Mouse (Mus musculus): ENCODE results near the gene Foxk1.

The Foxk1 gene

GRCm38 (mm10) chr5:142448076-142448475 is 46.8 kb downstream of the Foxk1 start:
- peak; percentile 89 to 93 for DNase-seq

- DNase-seq, result no peak
These were observed 47.3 kb downstream of the Foxk1 start for GRCm38 (mm10) chr5:142448623-142449022.

- no peak for DNase-seq
These were observed 49.5 kb downstream of the Foxk1 start for GRCm38 (mm10) chr5:142450846-142451245.

GRCm38 (mm10) chr5:142451759-142452158 is 50.5 kb downstream of the Foxk1 start:
- no peak for DNase-seq

- DNase-seq, result no peak
These were observed 52.4 kb downstream of the Foxk1 start for GRCm38 (mm10) chr5:142453742-142454141.

GRCm38 (mm10) chr5:142456318-142456717 is 55.0 kb downstream of the Foxk1 start:
- DNase-seq, result no peak

- DNase-seq, result peak; percentile 42 to 47
These were observed 56.0 kb downstream of the Foxk1 start for GRCm38 (mm10) chr5:142457345-142457744.

- no peak for DNase-seq
These were observed 57.7 kb downstream of the Foxk1 start for GRCm38 (mm10) chr5:142458791-142459557.

GRCm38 (mm10) chr5:142459834-142460233 is 58.5 kb downstream of the Foxk1 start:
- DNase-seq, result no peak

GRCm38 (mm10) chr5:142461942-142462640 is 60.8 kb downstream of the Foxk1 start:
- DNase-seq, result no peak

- DNase-seq, result no peak
These were observed 61.3 kb downstream of the Foxk1 start for GRCm38 (mm10) chr5:142462641-142462948.

- DNase-seq, result no peak
These were observed 61.7 kb downstream of the Foxk1 start for GRCm38 (mm10) chr5:142463011-142463410.

- DNase-seq, result peak; percentile 93 to 97
These were observed 62.5 kb downstream of the Foxk1 start, which contains the start of gene Ap5z1 for GRCm38 (mm10) chr5:142463461-142464454. Ap5z1 (plus strand) TSS chr5:142463944.

- no peak for DNase-seq
These were observed 67.1 kb downstream of the Foxk1 start for GRCm38 (mm10) chr5:142468375-142468774.

- DNase-seq, result no peak
These were observed 68.5 kb downstream of the Foxk1 start for GRCm38 (mm10) chr5:142469796-142470195.

- DNase-seq, result peak; percentile 49 to 60
These were observed 72.4 kb downstream of the Foxk1 start for GRCm38 (mm10) chr5:142473696-142474095.

GRCm38 (mm10) chr5:142475669-142476068 is 74.4 kb downstream of the Foxk1 start:
- no peak for DNase-seq

GRCm38 (mm10) chr5:142477346-142477745 is 76.0 kb downstream of the Foxk1 start:
- DNase-seq, result peak; percentile 77 to 85

GRCm38 (mm10) chr5:142477866-142478615 is 76.7 kb downstream of the Foxk1 start:
- DNase-seq, result peak in 1 of 2 experiments; percentile 70

- DNase-seq, result peak; percentile 88 to 92
These were observed 77.6 kb downstream of the Foxk1 start for GRCm38 (mm10) chr5:142478829-142479435.

GRCm38 (mm10) chr5:142482512-142482911 is 81.2 kb downstream of the Foxk1 start:
- DNase-seq, result peak in 1 of 2 experiments; percentile 52

GRCm38 (mm10) chr5:142483581-142483980 is 82.3 kb downstream of the Foxk1 start:
- no peak for DNase-seq

Data from cerebellum, postnatal 25 days (tissue).